In the genomic region with DNA sequence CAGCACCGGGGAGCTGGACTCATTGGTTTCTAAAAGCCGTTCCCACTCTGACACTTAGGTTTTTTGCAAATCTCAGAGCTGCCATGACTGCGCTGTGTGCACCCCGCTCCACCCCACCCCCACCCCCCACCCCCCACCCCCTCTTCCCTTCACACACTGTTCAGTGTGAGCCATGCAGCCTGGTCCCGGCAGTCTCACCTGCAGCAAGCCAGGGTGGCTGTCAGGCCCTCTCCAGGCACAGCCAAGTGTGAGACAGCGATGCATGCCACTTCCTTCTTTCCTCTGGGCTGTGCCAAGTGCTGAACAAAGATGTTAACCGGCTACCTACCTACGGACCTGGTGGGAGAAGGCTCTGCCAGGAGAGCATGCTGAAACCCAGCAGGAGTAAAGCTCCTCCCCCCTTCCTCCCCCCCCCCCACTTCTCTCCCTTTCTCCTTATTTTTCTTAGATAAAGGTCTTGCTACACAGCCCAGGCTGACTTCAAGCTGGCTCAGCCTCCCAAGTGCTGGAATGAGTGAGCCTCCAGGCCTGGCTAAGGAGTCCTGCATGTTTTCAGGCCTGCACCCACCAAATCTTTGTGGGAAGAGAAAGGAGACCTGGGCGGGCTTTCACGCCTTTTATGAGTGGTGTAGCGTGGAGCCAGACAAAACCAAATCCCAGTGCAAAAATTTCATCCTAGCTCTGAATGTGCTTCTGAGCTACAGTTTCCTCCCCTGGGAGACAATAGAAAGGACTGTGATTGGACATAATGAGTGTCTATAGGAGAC, we compare ENCODE assay signal across 11 mouse cellular contexts. TPM values are rescaled to one million over a fixed set of nuclear protein-coding genes. Genes with fewer than 3 reads are reported as not detected.
DNase-seq lines count a peak whose midpoint lies in the region; ATAC-seq and TF ChIP-seq lines count a peak whose summit lies in the region.
"Had no signal": no experiment of that assay in that cellular context is flagged by ENCODE, and none has a peak within 500 bp of the region (broad histone marks: within the 10 kb centered on the region; RNA-seq: fewer than 3 reads in every experiment).

No protein-coding gene starts in this region.

- H3K4me1 ChIP-seq in midbrain, embryonic 12.5 days: peaks cover 16% of the 10 kb centered on the region
- H3K4me1 ChIP-seq in midbrain, postnatal 0 days (ENCODE audit: insufficient read depth, low read length): peaks cover 6% of the 10 kb centered on the region; the same call in 1 of the 2 replicates
- peaks cover 3 to 6% of the 10 kb centered on the region in 2 experiments for H3K4me1 ChIP-seq in heart, embryonic 14.5 days (ENCODE audit: control insufficient read depth in 2 of 2, insufficient read depth in 2 of 2, low read length in 2 of 2)
- peaks cover 9% of the 10 kb centered on the region; the same call in 1 of the 2 replicates for H3K4me1 ChIP-seq in limb, embryonic 14.5 days (ENCODE audit: control insufficient read depth, insufficient read depth, low read length)
- H3K4me1 ChIP-seq: liver, embryonic 15.5 days had no signal

- TF ChIP-seq POLR2A in limb, embryonic 14.5 days (IDR thresholded peaks at IDR 0.05; ENCODE audit: borderline replicate concordance, extremely low read depth, insufficient read depth, insufficient read length): no peak

- peak; percentile 27 for DNase-seq in embryo, embryonic 10.5 days (ENCODE audit: low spot score)
- DNase-seq in embryo, embryonic 10 days (ENCODE audit: low spot score): no peak
- no peak for DNase-seq in midbrain, postnatal 0 days (ENCODE audit: low spot score)
- no peak for DNase-seq in limb, embryonic 14.5 days (ENCODE audit: low spot score)
- DNase-seq in urinary bladder, adult 18-20 months (ENCODE audit: low spot score in 2 of 2): no peak
- no peak for DNase-seq in layer of hippocampus, adult 2 months (ENCODE audit: low spot score in 2 of 2)

- H3K9ac ChIP-seq in midbrain, embryonic 12.5 days (replicated peaks): no peak overlapping the region
- no peak overlapping the region for H3K9ac ChIP-seq in midbrain, postnatal 0 days (replicated peaks; ENCODE audit: low read length, poor library complexity, severe bottlenecking)
- H3K9ac ChIP-seq in heart, embryonic 14.5 days (ENCODE audit: low read length): no peak overlapping the region
- H3K9ac ChIP-seq in limb, embryonic 14.5 days (ENCODE audit: low read depth, low read length, severe bottlenecking): no peak overlapping the region
- H3K9ac ChIP-seq: liver, embryonic 15.5 days; neural tube, embryonic 12.5 days had no signal

- ATAC-seq in midbrain, embryonic 12.5 days (ENCODE audit: low FRiP score, low read depth): 0 out of 2 replicates have a peak, but pooled peaks have one; percentile 41
- no peak for ATAC-seq in midbrain, postnatal 0 days (ENCODE audit: low FRiP score)
- no peak for ATAC-seq in heart, embryonic 14.5 days (ENCODE audit: insufficient number of reproducible peaks, insufficient read depth, low FRiP score, low read depth)
- peak; percentile 23 for ATAC-seq in limb, embryonic 14.5 days (ENCODE audit: low FRiP score, low read depth)

- no peaks in the 10 kb centered on the region for H3K36me3 ChIP-seq in midbrain, embryonic 12.5 days
- H3K36me3 ChIP-seq in midbrain, postnatal 0 days (ENCODE audit: insufficient read depth, low read length): no peaks in the 10 kb centered on the region
- no peaks in the 10 kb centered on the region for H3K36me3 ChIP-seq in heart, embryonic 14.5 days (ENCODE audit: control insufficient read depth, insufficient read depth, low read length)
- no peaks in the 10 kb centered on the region for H3K36me3 ChIP-seq in limb, embryonic 14.5 days (ENCODE audit: control insufficient read depth, insufficient read depth, low read length)
- H3K36me3 ChIP-seq: liver, embryonic 15.5 days; neural tube, embryonic 12.5 days had no signal

- peaks cover 43% of the 10 kb centered on the region for H3K27me3 ChIP-seq in midbrain, embryonic 12.5 days
- H3K27me3 ChIP-seq in midbrain, postnatal 0 days (ENCODE audit: insufficient read depth, low read length): peaks cover 3% of the 10 kb centered on the region; the same call in 1 of the 2 replicates
- peaks cover 10% of the 10 kb centered on the region for H3K27me3 ChIP-seq in heart, embryonic 14.5 days (ENCODE audit: control insufficient read depth, insufficient read depth, low read length)
- 0 out of 2 replicates have a peak, but pooled peaks cover 6% of the 10 kb centered on the region for H3K27me3 ChIP-seq in limb, embryonic 14.5 days (ENCODE audit: control insufficient read depth, insufficient read depth, low read length)

- H3K4me3 ChIP-seq in midbrain, embryonic 12.5 days: no peak overlapping the region
- H3K4me3 ChIP-seq in midbrain, postnatal 0 days (ENCODE audit: low read depth, low read length): no peak overlapping the region
- no peak overlapping the region for H3K4me3 ChIP-seq in heart, embryonic 14.5 days (ENCODE audit: control insufficient read depth in 1 of 2, insufficient read depth in 1 of 2, low read depth in 1 of 2, low read length in 2 of 2)
- H3K4me3 ChIP-seq in limb, embryonic 14.5 days (replicated peaks; ENCODE audit: low read length): no peak overlapping the region
- H3K4me3 ChIP-seq in layer of hippocampus, adult 2 months: no peak overlapping the region
- H3K4me3 ChIP-seq: liver, embryonic 15.5 days; neural tube, embryonic 12.5 days had no signal

- no peaks in the 10 kb centered on the region for H3K9me3 ChIP-seq in midbrain, embryonic 12.5 days
- no peaks in the 10 kb centered on the region for H3K9me3 ChIP-seq in midbrain, postnatal 0 days (ENCODE audit: low read length)
- H3K9me3 ChIP-seq in heart, embryonic 14.5 days (ENCODE audit: control insufficient read depth, low read length): no peaks in the 10 kb centered on the region
- no peaks in the 10 kb centered on the region for H3K9me3 ChIP-seq in limb, embryonic 14.5 days (ENCODE audit: control insufficient read depth, low read length)
- H3K9me3 ChIP-seq: liver, embryonic 15.5 days; neural tube, embryonic 12.5 days had no signal

- 24% methylated on average over 11 of the region's 11 CpGs for WGBS in midbrain, embryonic 12.5 days
- 26% methylated on average over 10 of the region's 11 CpGs for WGBS in midbrain, postnatal 0 days
- WGBS in heart, embryonic 14.5 days: 38% methylated on average over 11 of the region's 11 CpGs
- 36% methylated on average over 11 of the region's 11 CpGs for WGBS in limb, embryonic 14.5 days

- 0 out of 2 replicates have a peak overlapping the region, but pooled peaks have one; percentile 2 for H3K4me2 ChIP-seq in midbrain, embryonic 12.5 days (replicated peaks)
- no peak overlapping the region for H3K4me2 ChIP-seq in midbrain, postnatal 0 days (ENCODE audit: low read depth, low read length, poor library complexity, severe bottlenecking)
- H3K4me2 ChIP-seq in heart, embryonic 14.5 days (ENCODE audit: low read length): 0 out of 2 replicates have a peak overlapping the region, but pooled peaks have one; percentile 13
- H3K4me2 ChIP-seq in limb, embryonic 14.5 days (replicated peaks; ENCODE audit: low read depth, low read length, severe bottlenecking): no peak overlapping the region
- H3K4me2 ChIP-seq: liver, embryonic 15.5 days; neural tube, embryonic 12.5 days had no signal

- TF ChIP-seq CTCF in midbrain, postnatal 0 days (IDR thresholded peaks at IDR 0.05): no peak
- no peak for TF ChIP-seq CTCF in layer of hippocampus, adult 2 months (conservative IDR thresholded peaks at IDR 0.05)

- peak overlapping the region; percentile 22; the same call in 1 of the 2 replicates for H3K27ac ChIP-seq in midbrain, embryonic 12.5 days (replicated peaks)
- no peak overlapping the region for H3K27ac ChIP-seq in midbrain, postnatal 0 days (ENCODE audit: low read depth, low read length)
- no peak overlapping the region for H3K27ac ChIP-seq in heart, embryonic 14.5 days (replicated peaks in 1 of 2; ENCODE audit: control insufficient read depth in 1 of 2, insufficient read depth in 1 of 2, low read depth in 2 of 2, low read length in 2 of 2)
- H3K27ac ChIP-seq in limb, embryonic 14.5 days (replicated peaks; ENCODE audit: low read depth, low read length): no peak overlapping the region
- no peak overlapping the region for H3K27ac ChIP-seq in layer of hippocampus, adult 2 months
- H3K27ac ChIP-seq: kidney, postnatal 0 days; liver, embryonic 15.5 days; neural tube, embryonic 12.5 days had no signal

RNA-seq across cellular contexts. Expression of gene Htr1d, which starts 7.5 kb away (rescaled TPM):
- polyA plus RNA-seq in midbrain, embryonic 12.5 days (2016; fragmentation: Nextera tagmentation; extraction: Ambion mirVana): 0.06 and 0.68 TPM in 2 replicates
- 4.4 and 5.1 TPM in 2 replicates for total RNA-seq in midbrain, postnatal 0 days (2014; rRNA removed)
- 5.3 and 5.9 TPM in 2 replicates for polyA plus RNA-seq in midbrain, postnatal 0 days (2015; fragmentation: Nextera tagmentation; extraction: Ambion mirVana)
- 0.11 TPM in 1 of 2 replicates, not detected in the other for polyA plus RNA-seq in heart, embryonic 14.5 days (2014; fragmentation: Nextera tagmentation; extraction: Ambion mirVana)
- polyA plus RNA-seq in limb, embryonic 14.5 days (2012; rRNA removed): 0.23 and 0.63 TPM in 2 replicates
- polyA plus RNA-seq in limb, embryonic 14.5 days (2014; fragmentation: Nextera tagmentation; extraction: Ambion mirVana): 0.25 and 0.44 TPM in 2 replicates
- total RNA-seq in layer of hippocampus, adult 2 months (2021): under 1 TPM; 0.39 to 0.41 TPM
- polyA plus RNA-seq: liver, embryonic 15.5 days had no signal

RNA-seq across cellular contexts. Expression of gene 6030445D17Rik, which starts 31.3 kb away (rescaled TPM):
- polyA plus RNA-seq in midbrain, embryonic 12.5 days (2016; fragmentation: Nextera tagmentation; extraction: Ambion mirVana): 0.13 and 0.17 TPM in 2 replicates
- 0.19 and 0.27 TPM in 2 replicates for total RNA-seq in midbrain, postnatal 0 days (2014; rRNA removed)
- 0.22 and 0.40 TPM in 2 replicates for polyA plus RNA-seq in midbrain, postnatal 0 days (2015; fragmentation: Nextera tagmentation; extraction: Ambion mirVana)
- polyA plus RNA-seq in heart, embryonic 14.5 days (2014; fragmentation: Nextera tagmentation; extraction: Ambion mirVana): 0.26 and 0.30 TPM in 2 replicates
- polyA plus RNA-seq in limb, embryonic 14.5 days (2012; rRNA removed): 0.27 and 0.38 TPM in 2 replicates
- 0.26 and 0.48 TPM in 2 replicates for polyA plus RNA-seq in limb, embryonic 14.5 days (2014; fragmentation: Nextera tagmentation; extraction: Ambion mirVana)
- total RNA-seq in layer of hippocampus, adult 2 months (2021): 1 to 10 TPM in 1 of 2 experiments, under 1 TPM in 1; 0.66 to 1.1 TPM

RNA-seq across cellular contexts. Expression of gene Luzp1, which starts 38.8 kb away (rescaled TPM):
- 88.0 and 97.0 TPM in 2 replicates for polyA plus RNA-seq in midbrain, embryonic 12.5 days (2016; fragmentation: Nextera tagmentation; extraction: Ambion mirVana)
- total RNA-seq in midbrain, postnatal 0 days (2014; rRNA removed): 15.2 and 17.0 TPM in 2 replicates
- 50.6 and 58.0 TPM in 2 replicates for polyA plus RNA-seq in midbrain, postnatal 0 days (2015; fragmentation: Nextera tagmentation; extraction: Ambion mirVana)
- 90.5 and 95.6 TPM in 2 replicates for polyA plus RNA-seq in heart, embryonic 14.5 days (2014; fragmentation: Nextera tagmentation; extraction: Ambion mirVana)
- polyA plus RNA-seq in limb, embryonic 14.5 days (2012; rRNA removed): 20.1 and 21.8 TPM in 2 replicates
- polyA plus RNA-seq in limb, embryonic 14.5 days (2014; fragmentation: Nextera tagmentation; extraction: Ambion mirVana): 112 and 119 TPM in 2 replicates
- total RNA-seq in layer of hippocampus, adult 2 months (2021): 10 to 100 TPM; 80.6 to 95.8 TPM

Comparison
In these comparisons a context has a peak if more than half of its experiments do, and no peak if none do; other contexts are left out.
1. ATAC-seq: peak in midbrain, embryonic 12.5 days (single experiment) and limb, embryonic 14.5 days (single experiment); none in midbrain, postnatal 0 days (single experiment) and heart, embryonic 14.5 days (single experiment).
2. H3K4me2 ChIP-seq: peak in midbrain, embryonic 12.5 days (single experiment) and heart, embryonic 14.5 days (single experiment); none in midbrain, postnatal 0 days (single experiment) and limb, embryonic 14.5 days (single experiment).